Mouse (Mus musculus): ENCODE results near the gene Slc44a4. TPM values are rescaled to one million over a fixed set of nuclear protein-coding genes. Genes with fewer than 3 reads are reported as not detected.
A peak's percentile ranks its signal among the peaks of the same experiment; 100 is the strongest.
"Not testable (repeated sequence)": the region's sequence is repeated elsewhere in the genome, so short reads cannot be mapped to it uniquely, and the experiment has no call there.

The Slc44a4 gene
- polyA plus RNA-seq, 1 experiment from 2014 or later: not detected

DNA sequence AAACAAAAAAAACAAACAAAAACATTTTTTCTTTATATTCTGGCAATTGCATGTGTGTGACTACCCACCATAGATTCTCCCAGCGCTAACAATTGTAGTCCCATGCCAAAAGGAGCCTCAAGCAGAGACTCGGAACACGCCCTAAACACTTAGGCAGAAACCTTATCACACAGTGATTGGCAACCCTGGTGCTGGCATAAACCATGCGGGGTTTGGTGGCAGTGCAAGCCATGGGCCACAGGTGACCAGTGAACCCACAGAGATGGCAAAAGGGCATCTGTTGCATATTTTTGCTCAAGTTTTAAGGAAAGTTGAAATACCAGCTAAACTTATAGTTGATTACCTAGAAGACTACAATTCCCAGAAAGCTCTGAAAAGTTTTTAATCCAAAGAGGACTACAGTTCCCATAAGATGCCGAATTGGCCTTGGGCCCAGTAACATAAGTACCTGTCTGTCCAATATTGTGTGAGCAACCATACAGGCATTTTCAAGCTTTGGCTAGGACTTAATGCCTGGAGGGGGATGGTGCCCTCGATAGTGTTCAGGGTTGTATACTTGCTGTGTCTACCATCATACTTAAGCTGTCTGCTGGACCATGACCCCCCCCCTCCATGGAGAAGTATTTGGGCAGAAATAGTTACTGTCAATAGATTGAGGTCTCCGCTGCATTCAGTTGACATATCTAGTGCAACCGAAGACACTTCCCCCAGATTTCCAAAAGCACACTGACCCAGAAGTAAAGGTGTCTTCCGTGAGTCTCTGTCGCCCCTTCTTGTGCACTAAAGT, 16.7 kb upstream of the Slc44a4 start:
- no peak for ATAC-seq (ENCODE audit: low FRiP score)
- peak; percentile 94 for DNase-seq (ENCODE audit: low spot score, missing footprints)
- H3K36me3 ChIP-seq (ENCODE audit: control insufficient read depth, insufficient read depth, low read length): peaks cover 12% of the 10 kb centered on the region
- WGBS: 21% methylated on average over 10 of the region's 10 CpGs
- H3K27me3 ChIP-seq (ENCODE audit: control insufficient read depth, insufficient read depth, low read length): no peaks in the 10 kb centered on the region
- peak overlapping the region; percentile 98 for H3K4me2 ChIP-seq
- H3K9me3 ChIP-seq (ENCODE audit: control insufficient read depth, low read length): no peaks in the 10 kb centered on the region
- peak overlapping the region; percentile 95 for H3K4me3 ChIP-seq (ENCODE audit: low read depth, low read length)
- peaks cover 26% of the 10 kb centered on the region for H3K4me1 ChIP-seq (ENCODE audit: control insufficient read depth, insufficient read depth, low read length)
- H3K9ac ChIP-seq (ENCODE audit: low read length): peak overlapping the region; percentile 99
- H3K27ac ChIP-seq (ENCODE audit: low read depth, low read length): peak overlapping the region; percentile 92

DNA sequence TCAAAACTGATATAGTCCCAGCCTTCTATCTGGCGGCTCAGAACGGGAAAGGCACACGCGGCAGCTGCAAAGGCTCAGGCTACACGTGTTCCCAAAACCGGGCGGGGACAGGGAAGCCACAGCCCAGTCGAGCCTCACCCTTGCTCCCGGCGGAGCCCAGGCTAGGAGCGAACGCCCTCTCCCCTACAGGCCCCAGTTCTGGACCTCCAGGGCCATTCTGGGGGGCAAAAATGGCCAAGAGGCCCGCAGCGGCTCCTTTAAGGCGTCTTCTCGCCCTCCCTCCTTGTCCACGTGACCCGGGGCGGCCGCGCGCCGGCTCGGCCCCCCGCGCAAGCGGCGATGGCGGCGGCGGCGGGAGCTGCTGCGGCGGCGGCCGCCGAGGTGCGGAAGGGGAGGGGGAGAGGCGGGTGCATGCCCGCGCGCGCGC, 16.1 kb upstream of the Slc44a4 start, which contains the start of the genes C2 and Ehmt2:
Gene C2 (minus strand): TSS at position 106 of the 427 bp plus-strand sequence.
Gene Ehmt2 (plus strand): TSS at position 310 of the 427 bp plus-strand sequence.
- Histone ChIP-seq H3K27me3 (ENCODE audit: control insufficient read depth, insufficient read depth, low read length) (no peaks in the 10 kb centered on the region), H3K27ac (ENCODE audit: low read depth, low read length) (peak within 1 kb of the TSS; percentile 92), H3K4me3 (ENCODE audit: low read depth, low read length) (peak within 1 kb of the TSS; percentile 95), H3K4me1 (ENCODE audit: control insufficient read depth, insufficient read depth, low read length) (peaks cover 26% of the 10 kb centered on the region), H3K4me2 (peak within 1 kb of the TSS; percentile 98), H3K9me3 (ENCODE audit: control insufficient read depth, low read length) (no peaks in the 10 kb centered on the region), H3K36me3 (ENCODE audit: control insufficient read depth, insufficient read depth, low read length) (peaks cover 16% of the 10 kb centered on the region), H3K9ac (ENCODE audit: low read length) (peak within 1 kb of the TSS; percentile 99)
- DNase-seq (ENCODE audit: low spot score, missing footprints): peak; percentile 97
- WGBS: under 1% methylated on average over 30 of the region's 44 CpGs
- ATAC-seq (ENCODE audit: low FRiP score): peak; percentile 28

DNA sequence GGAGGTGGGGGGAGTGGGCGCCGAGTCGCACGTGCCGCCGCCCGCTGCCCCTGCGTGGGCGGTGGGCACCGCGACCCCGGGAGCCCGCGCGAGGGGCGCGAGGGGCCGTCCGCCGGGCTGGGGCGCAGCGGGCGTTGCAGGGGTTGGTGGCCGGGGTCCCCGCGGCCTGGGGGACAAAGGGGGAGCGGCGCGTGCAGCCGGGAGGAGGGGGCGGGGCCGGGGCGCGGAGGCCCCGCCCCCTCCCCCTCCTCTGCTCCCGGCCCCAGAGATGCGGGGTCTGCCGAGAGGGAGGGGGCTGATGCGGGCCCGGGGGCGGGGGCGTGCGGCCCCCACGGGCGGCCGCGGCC, 15.6 kb upstream of the Slc44a4 start:
- DNase-seq (ENCODE audit: low spot score, missing footprints) (peak; percentile 94), ATAC-seq (ENCODE audit: low FRiP score) (peak; percentile 9; the same call in 1 of the 2 replicates)
- Histone ChIP-seq H3K9ac (ENCODE audit: low read length) (peak overlapping the region; percentile 99), H3K27ac (ENCODE audit: low read depth, low read length) (peak overlapping the region; percentile 92), H3K27me3 (ENCODE audit: control insufficient read depth, insufficient read depth, low read length) (no peaks in the 10 kb centered on the region), H3K4me1 (ENCODE audit: control insufficient read depth, insufficient read depth, low read length) (peaks cover 22% of the 10 kb centered on the region), H3K4me3 (ENCODE audit: low read depth, low read length) (peak overlapping the region; percentile 95), H3K36me3 (ENCODE audit: control insufficient read depth, insufficient read depth, low read length) (peaks cover 18% of the 10 kb centered on the region), H3K4me2 (peak overlapping the region; percentile 98), H3K9me3 (ENCODE audit: control insufficient read depth, low read length) (no peaks in the 10 kb centered on the region)
- WGBS: 1% methylated on average over 22 of the region's 47 CpGs

DNA sequence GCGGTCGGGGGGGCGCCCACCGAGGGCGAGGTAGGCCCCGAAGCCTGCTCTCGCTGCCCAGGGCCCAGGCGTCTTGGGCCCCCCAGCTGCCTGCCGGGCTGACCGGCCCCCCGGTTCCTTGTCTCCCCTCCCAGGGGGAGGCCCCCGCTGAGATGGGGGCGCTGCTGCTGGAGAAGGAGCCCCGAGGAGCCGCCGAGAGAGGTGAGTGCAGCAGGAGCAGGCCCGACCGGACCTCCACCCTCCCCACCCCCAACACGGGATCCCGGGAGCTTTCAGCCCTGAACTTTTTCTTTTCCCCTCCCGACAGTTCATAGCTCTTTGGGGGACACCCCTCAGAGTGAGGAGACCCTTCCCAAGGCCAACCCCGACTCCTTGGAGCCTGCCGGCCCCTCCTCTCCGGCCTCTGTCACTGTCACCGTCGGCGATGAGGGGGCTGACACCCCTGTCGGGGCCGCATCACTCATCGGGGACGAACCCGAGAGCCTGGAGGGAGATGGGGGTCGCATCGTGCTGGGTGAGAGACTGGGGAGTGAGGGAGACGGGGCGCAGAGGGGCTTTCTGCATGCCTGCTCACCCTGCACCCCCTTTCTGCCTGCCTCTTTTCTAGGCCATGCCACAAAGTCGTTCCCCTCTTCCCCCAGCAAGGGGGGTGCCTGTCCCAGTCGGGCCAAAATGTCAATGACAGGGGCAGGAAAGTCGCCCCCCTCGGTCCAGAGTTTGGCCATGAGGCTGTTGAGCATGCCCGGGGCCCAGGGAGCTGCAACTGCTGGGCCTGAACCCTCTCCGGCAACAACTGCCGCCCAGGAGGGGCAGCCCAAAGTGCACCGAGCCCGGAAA, 15.0 kb upstream of the Slc44a4 start:
- no peaks in the 10 kb centered on the region for H3K27me3 ChIP-seq (ENCODE audit: control insufficient read depth, insufficient read depth, low read length)
- peak overlapping the region; percentile 92 for H3K27ac ChIP-seq (ENCODE audit: low read depth, low read length)
- DNase-seq (ENCODE audit: low spot score, missing footprints): peak; percentile 95
- H3K9me3 ChIP-seq (ENCODE audit: control insufficient read depth, low read length): no peaks in the 10 kb centered on the region
- under 1% methylated on average over 39 of the region's 45 CpGs for WGBS
- H3K36me3 ChIP-seq (ENCODE audit: control insufficient read depth, insufficient read depth, low read length): peaks cover 20% of the 10 kb centered on the region
- H3K4me2 ChIP-seq: peak overlapping the region; percentile 98
- peak; percentile 19 for ATAC-seq (ENCODE audit: low FRiP score)
- H3K4me3 ChIP-seq (ENCODE audit: low read depth, low read length): peak overlapping the region; percentile 95
- H3K4me1 ChIP-seq (ENCODE audit: control insufficient read depth, insufficient read depth, low read length): peaks cover 21% of the 10 kb centered on the region
- H3K9ac ChIP-seq (ENCODE audit: low read length): peak overlapping the region; percentile 99

DNA sequence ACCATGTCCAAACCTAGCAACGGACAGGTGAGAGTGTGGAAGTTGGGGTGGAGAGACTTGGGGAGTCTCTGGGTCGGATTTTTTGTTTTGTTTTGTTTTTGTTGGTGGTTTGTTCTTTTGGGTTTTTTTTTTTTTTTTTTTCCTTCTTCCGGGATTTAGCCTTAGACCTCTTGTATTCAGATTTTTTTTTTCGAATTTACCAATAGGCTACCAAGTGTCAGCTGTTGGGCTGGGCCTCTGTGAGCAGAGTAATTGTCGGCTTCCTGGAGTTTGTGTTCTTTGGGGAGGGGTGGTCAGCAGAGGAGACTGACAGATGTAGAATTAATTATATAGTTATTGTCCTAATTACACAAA, 14.4 kb upstream of the Slc44a4 start:
- peak overlapping the region; percentile 99 for H3K9ac ChIP-seq (ENCODE audit: low read length)
- H3K9me3 ChIP-seq (ENCODE audit: control insufficient read depth, low read length): no peaks in the 10 kb centered on the region
- H3K4me3 ChIP-seq (ENCODE audit: low read depth, low read length): peak overlapping the region; percentile 95
- peak overlapping the region; percentile 98 for H3K4me2 ChIP-seq
- DNase-seq (ENCODE audit: low spot score, missing footprints): no peak
- peaks cover 21% of the 10 kb centered on the region for H3K4me1 ChIP-seq (ENCODE audit: control insufficient read depth, insufficient read depth, low read length)
- ATAC-seq (ENCODE audit: low FRiP score): no peak
- 7% methylated on average over 5 of the region's 5 CpGs for WGBS
- peaks cover 24% of the 10 kb centered on the region for H3K36me3 ChIP-seq (ENCODE audit: control insufficient read depth, insufficient read depth, low read length)
- H3K27me3 ChIP-seq (ENCODE audit: control insufficient read depth, insufficient read depth, low read length): no peaks in the 10 kb centered on the region
- H3K27ac ChIP-seq (ENCODE audit: low read depth, low read length): no peak overlapping the region

DNA sequence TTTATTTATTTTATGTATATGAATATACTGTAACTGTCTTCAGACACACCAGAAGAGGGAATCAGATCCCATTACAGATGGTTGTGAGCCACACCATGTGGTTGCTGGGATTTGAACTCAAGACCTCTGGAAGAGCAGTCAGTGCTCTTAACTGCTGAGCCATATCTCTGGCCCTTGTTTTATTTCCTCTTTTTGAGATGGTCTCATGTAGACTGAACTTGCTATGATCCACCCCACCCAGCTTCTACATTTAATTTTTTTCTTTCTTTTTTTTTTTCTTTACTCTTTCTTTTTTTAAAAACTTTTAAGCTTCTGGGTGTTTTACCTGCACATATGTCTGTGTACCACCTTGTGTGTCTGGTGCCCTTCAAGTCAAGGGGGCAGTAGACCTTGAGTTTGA, 13.4 kb upstream of the Slc44a4 start:
- not testable (repeated sequence) for H3K4me2 ChIP-seq; H3K9ac ChIP-seq (ENCODE audit: low read length); H3K9me3 ChIP-seq (ENCODE audit: control insufficient read depth, low read length); H3K4me3 ChIP-seq (ENCODE audit: low read depth, low read length); ATAC-seq (ENCODE audit: low FRiP score); DNase-seq (ENCODE audit: low spot score, missing footprints); H3K27me3 ChIP-seq (ENCODE audit: control insufficient read depth, insufficient read depth, low read length); H3K27ac ChIP-seq (ENCODE audit: low read depth, low read length)
- H3K4me1 ChIP-seq (ENCODE audit: control insufficient read depth, insufficient read depth, low read length): peaks cover 13% of the 10 kb centered on the region
- peaks cover 31% of the 10 kb centered on the region for H3K36me3 ChIP-seq (ENCODE audit: control insufficient read depth, insufficient read depth, low read length)

DNA sequence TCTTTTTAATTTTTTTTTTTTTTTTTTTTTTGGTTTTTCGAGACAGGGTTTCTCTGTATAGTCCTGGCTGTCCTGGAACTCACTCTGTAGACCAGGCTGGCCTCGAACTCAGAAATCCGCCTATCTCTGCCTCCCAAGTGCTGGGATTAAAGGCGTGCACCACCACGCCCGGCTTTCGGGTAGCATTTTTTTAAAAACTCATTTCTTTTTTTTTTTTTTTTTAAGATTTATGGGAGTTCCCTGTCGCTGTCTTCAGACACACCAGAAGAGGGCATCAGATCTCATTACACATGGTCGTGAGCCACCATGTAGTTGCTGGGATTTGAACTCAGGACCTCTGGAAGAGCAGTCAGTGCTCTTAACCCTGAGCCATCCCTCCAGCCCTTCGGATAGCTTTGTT, 12.3 kb upstream of the Slc44a4 start:
- H3K36me3 ChIP-seq (ENCODE audit: control insufficient read depth, insufficient read depth, low read length): peaks cover 35% of the 10 kb centered on the region
- not testable (repeated sequence) for H3K9ac ChIP-seq (ENCODE audit: low read length); ATAC-seq (ENCODE audit: low FRiP score); DNase-seq (ENCODE audit: low spot score, missing footprints); H3K27ac ChIP-seq (ENCODE audit: low read depth, low read length); H3K27me3 ChIP-seq (ENCODE audit: control insufficient read depth, insufficient read depth, low read length); H3K4me1 ChIP-seq (ENCODE audit: control insufficient read depth, insufficient read depth, low read length); H3K4me2 ChIP-seq; H3K9me3 ChIP-seq (ENCODE audit: control insufficient read depth, low read length); H3K4me3 ChIP-seq (ENCODE audit: low read depth, low read length)
- 91% methylated on average over 8 of the region's 10 CpGs for WGBS

DNA sequence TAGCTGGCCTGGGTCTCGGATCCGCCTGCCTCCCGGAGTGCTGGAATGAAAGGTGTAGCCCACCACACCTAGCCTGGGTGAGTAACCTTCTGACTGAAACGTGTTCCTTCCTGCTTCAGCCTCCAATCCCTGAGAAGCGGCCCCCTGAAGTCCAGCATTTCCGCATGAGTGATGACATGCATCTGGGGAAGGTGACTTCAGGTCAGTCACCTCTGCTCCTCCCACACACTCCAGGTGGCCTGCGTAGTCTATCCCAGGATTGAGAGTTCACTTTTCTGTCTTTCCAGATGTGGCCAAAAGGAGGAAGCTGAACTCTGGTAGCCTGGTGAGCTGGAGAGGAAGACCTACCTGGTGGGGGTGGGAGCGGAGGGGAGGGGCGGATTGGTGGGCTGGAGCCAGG, 11.4 kb upstream of the Slc44a4 start:
- peaks cover 44% of the 10 kb centered on the region for H3K36me3 ChIP-seq (ENCODE audit: control insufficient read depth, insufficient read depth, low read length)
- ATAC-seq (ENCODE audit: low FRiP score): no peak

DNA sequence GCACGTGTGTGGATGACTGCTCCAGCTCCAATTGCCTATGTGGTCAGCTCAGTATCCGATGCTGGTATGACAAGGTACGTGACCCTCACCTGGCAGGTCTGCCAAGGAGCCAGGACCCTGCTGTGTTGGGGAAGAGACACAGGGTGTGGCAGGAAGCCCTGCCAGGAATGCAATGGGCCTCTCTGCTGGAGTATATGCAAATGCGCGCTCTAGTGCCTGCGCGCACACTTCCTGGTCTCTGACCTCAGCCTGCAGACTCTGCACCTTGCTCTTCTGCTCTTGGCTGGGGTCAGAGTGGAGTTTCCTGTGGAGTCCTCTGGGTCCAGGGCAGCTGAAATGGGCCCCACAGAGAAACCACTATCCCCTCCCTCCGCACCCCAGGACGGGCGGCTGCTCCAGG, 3.3 kb upstream of the Slc44a4 start:
- Histone ChIP-seq H3K4me1 (ENCODE audit: control insufficient read depth, insufficient read depth, low read length) (no peaks in the 10 kb centered on the region; the same call in 1 of the 2 replicates), H3K4me2 (no peak overlapping the region), H3K9ac (ENCODE audit: low read length) (no peak overlapping the region), H3K9me3 (ENCODE audit: control insufficient read depth, low read length) (no peaks in the 10 kb centered on the region), H3K4me3 (ENCODE audit: low read depth, low read length) (no peak overlapping the region), H3K27me3 (ENCODE audit: control insufficient read depth, insufficient read depth, low read length) (no peaks in the 10 kb centered on the region), H3K36me3 (ENCODE audit: control insufficient read depth, insufficient read depth, low read length) (peaks cover 50% of the 10 kb centered on the region), H3K27ac (ENCODE audit: low read depth, low read length) (no peak overlapping the region)
- DNase-seq (ENCODE audit: low spot score, missing footprints): no peak
- 92% methylated on average over 10 of the region's 10 CpGs for WGBS
- no peak for ATAC-seq (ENCODE audit: low FRiP score)

More for the DNA sequence above, 11.4 kb upstream of the Slc44a4 start:
- H3K4me1 ChIP-seq (ENCODE audit: control insufficient read depth, insufficient read depth, low read length): peaks cover 2% of the 10 kb centered on the region; the same call in 1 of the 2 replicates
- no peak overlapping the region for H3K4me3 ChIP-seq (ENCODE audit: low read depth, low read length)
- WGBS: 89% methylated on average over 9 of the region's 9 CpGs
- H3K9me3 ChIP-seq (ENCODE audit: control insufficient read depth, low read length): no peaks in the 10 kb centered on the region
- H3K9ac ChIP-seq (ENCODE audit: low read length): no peak overlapping the region
- DNase-seq (ENCODE audit: low spot score, missing footprints): no peak
- H3K27me3 ChIP-seq (ENCODE audit: control insufficient read depth, insufficient read depth, low read length): no peaks in the 10 kb centered on the region
- no peak overlapping the region for H3K4me2 ChIP-seq
- no peak overlapping the region for H3K27ac ChIP-seq (ENCODE audit: low read depth, low read length)

All from midbrain, embryonic 11.5 days (tissue).